Mouse (Mus musculus) neural tube, embryonic 12.5 days (tissue): ENCODE measurements around the gene Serinc3. TPM values are rescaled to one million over a fixed set of nuclear protein-coding genes. Genes with fewer than 3 reads are reported as not detected.
A peak's percentile ranks its signal among the peaks of the same experiment; 100 is the strongest.

Source experiments
- ATAC-seq: fragments of 200-750 bp; cut with Nextera tagmentation; 2 replicates; pipeline ENCODE4 v1.8.0; 2017; ENCODE audit warnings: low read depth, mild to moderate bottlenecking, moderate TSS enrichment, moderate library complexity; ENCODE audit not compliant: low FRiP score
- H3K27ac ChIP-seq: fragments of 300-500 bp; sonication (generic); 2 replicates; pipeline ENCODE4 v1.5.1; 2016
- H3K27me3 ChIP-seq: fragments of 300-500 bp; sonication (generic); replicated peaks from 2 replicates; pipeline ENCODE4 v1.6.1; 2016; ENCODE audit warnings: mild to moderate bottlenecking
- H3K36me3 ChIP-seq: fragments of 300-500 bp; sonication (generic); 2 replicates; pipeline ENCODE4 v1.6.1; 2016; ENCODE audit warnings: mild to moderate bottlenecking
- H3K4me1 ChIP-seq: fragments of 300-500 bp; sonication (generic); 2 replicates; pipeline ENCODE4 v1.6.1; 2016
- H3K4me2 ChIP-seq: fragments of 300-500 bp; sonication (generic); replicated peaks from 2 replicates; pipeline ENCODE4 v1.6.1; 2016; ENCODE audit warnings: mild to moderate bottlenecking
- H3K4me3 ChIP-seq: fragments of 300-500 bp; sonication (generic); 2 replicates; pipeline ENCODE4 v1.5.1; 2016
- H3K9ac ChIP-seq: fragments of 300-500 bp; sonication (generic); 2 replicates; pipeline ENCODE4 v1.6.1; 2016; ENCODE audit warnings: mild to moderate bottlenecking
- H3K9me3 ChIP-seq: fragments of 300-500 bp; sonication (generic); 2 replicates; pipeline ENCODE4 v1.6.1; 2016; ENCODE audit warnings: mild to moderate bottlenecking
- WGBS: fragments of 180-500 bp; shearing (Covaris S2); methylation state at CpG from one replicate; pipeline ENCODE4 v1.1.7; 2016; 5-methylcytosine and 5-hydroxymethylcytosine counted together
- polyA plus RNA-seq: library from polyadenylated mRNA; unstranded; fragments of >200 nt; fragmentation: Nextera tagmentation; extraction: Ambion mirVana; gene quantifications from 2 replicates; pipeline ENCODE4 v1.2.1, GENCODE M21; 2016

The Serinc3 gene
- polyA plus RNA-seq, 1 experiment from 2014 or later: 41.2 TPM

DNA sequence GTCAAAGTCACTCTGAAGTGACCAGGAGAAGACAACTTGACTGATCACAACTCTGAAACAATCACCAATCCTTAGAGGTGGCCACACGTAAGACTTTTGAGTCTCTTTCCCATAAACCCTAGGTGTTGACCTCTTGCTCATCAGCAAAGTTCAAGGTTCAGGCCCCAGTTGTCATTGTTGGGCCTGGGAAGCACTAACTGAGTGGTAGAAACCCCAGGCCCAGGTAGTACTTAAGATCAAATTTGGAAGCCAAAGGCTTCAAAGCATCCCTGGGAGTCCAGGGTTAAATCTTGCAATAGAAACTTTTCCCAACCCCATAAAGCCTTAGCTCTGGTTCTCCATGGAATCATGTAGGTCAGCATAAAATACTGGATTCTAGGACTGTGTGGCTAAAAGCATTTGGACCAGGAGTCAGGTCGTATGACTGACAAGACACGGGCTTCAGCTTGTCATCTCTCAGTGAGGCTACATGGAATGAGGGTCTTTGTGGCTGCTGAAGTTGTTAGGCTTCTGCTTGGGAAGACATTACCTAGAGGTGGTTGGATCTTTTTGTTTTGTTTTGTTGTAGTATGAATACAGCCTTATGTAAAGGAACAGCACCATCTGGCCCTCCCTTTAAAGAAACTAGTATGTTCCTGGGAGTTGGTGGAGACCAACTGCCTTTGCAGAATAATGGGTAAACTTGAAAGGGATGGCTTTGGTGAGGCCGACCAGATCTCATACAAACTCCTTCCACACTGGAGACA, 28.9 kb downstream of the Serinc3 start:
- Histone ChIP-seq H3K4me1 (no peaks in the 10 kb centered on the region), H3K27ac (no peak overlapping the region), H3K36me3 (peaks cover 86% of the 10 kb centered on the region), H3K9ac (no peak overlapping the region), H3K4me3 (no peak overlapping the region), H3K9me3 (no peaks in the 10 kb centered on the region), H3K27me3 (no peaks in the 10 kb centered on the region), H3K4me2 (no peak overlapping the region)
- no peak for ATAC-seq
- whole genome bisulfite sequencing: 91% methylated on average over 4 of the region's 4 CpGs

DNA sequence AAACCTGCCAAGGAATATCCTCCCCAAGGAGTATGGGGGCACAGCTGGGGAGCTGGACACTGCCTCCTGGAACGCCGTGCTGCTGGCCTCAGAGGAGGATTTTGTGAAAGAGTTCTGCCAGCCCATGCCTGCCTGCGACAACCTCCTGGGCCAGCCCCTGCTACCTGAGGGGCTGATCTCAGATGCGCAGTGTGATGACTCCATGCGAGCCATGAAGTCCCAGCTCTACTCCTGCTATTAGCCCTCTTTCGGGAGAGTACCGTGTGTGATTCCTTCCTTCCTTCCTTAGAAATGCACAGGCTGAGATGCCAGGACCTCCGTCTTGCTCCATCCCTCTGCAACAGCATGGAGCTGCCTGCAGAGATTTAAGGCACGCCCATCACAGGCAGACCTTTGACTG, 29.5 kb downstream of the Serinc3 start:
- Histone ChIP-seq H3K4me2 (no peak overlapping the region), H3K36me3 (peaks cover 79% of the 10 kb centered on the region), H3K27ac (no peak overlapping the region), H3K4me3 (no peak overlapping the region), H3K27me3 (no peaks in the 10 kb centered on the region), H3K9me3 (no peaks in the 10 kb centered on the region), H3K9ac (no peak overlapping the region), H3K4me1 (no peaks in the 10 kb centered on the region)
- WGBS: 89% methylated on average over 9 of the region's 9 CpGs
- ATAC-seq: no peak

DNA sequence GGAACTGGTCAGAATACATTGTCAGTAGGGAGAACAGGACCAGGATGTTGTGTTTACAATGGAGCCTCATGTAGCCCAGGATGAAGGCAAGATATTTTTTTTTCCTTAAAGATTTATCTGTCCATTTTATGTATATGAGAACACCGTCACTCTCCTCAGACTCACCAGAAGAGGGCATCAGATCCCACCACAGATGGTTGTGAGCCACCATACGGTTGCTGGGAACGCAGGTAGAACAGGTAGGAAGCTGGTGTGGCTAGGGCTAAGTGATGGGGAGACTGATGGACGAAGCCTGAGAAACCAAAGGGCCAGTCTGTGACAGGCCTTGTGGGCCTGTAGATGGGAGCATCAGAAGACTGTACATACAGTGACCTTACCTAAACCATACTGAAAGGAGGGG, 30.9 kb downstream of the Serinc3 start:
- H3K4me2 ChIP-seq: no peak overlapping the region
- H3K36me3 ChIP-seq: peaks cover 75% of the 10 kb centered on the region
- H3K4me1 ChIP-seq: no peaks in the 10 kb centered on the region
- H3K27me3 ChIP-seq: no peaks in the 10 kb centered on the region
- H3K9me3 ChIP-seq: no peaks in the 10 kb centered on the region
- no peak overlapping the region for H3K27ac ChIP-seq
- no peak overlapping the region for H3K9ac ChIP-seq
- no peak overlapping the region for H3K4me3 ChIP-seq
- 92% methylated on average over 4 of the region's 4 CpGs for WGBS
- no peak for ATAC-seq

DNA sequence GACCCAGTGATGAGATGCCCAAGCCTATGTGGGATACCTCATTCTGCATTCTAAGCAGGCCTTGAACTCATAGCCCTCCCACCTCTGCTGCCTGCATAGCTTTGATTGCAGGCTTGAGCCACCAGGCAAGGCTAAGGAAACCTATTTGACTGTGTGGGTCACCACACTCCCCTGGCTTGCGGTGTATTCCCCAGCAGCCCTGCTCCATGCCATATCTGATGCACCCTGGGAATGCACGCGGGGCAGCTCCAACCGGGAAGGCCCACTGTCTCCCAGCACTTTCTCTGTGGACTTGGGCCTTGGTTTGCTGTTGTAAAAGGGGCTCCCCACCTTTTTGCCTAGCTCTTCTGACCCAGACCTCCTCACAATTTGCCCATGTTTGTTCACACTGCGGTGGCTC, 31.7 kb downstream of the Serinc3 start:
- Histone ChIP-seq H3K27ac (no peak overlapping the region), H3K27me3 (no peaks in the 10 kb centered on the region), H3K4me2 (no peak overlapping the region), H3K36me3 (peaks cover 68% of the 10 kb centered on the region), H3K4me1 (no peaks in the 10 kb centered on the region), H3K9me3 (no peaks in the 10 kb centered on the region), H3K9ac (no peak overlapping the region), H3K4me3 (no peak overlapping the region)
- ATAC-seq: no peak
- 96% methylated on average over 5 of the region's 5 CpGs for WGBS

DNA sequence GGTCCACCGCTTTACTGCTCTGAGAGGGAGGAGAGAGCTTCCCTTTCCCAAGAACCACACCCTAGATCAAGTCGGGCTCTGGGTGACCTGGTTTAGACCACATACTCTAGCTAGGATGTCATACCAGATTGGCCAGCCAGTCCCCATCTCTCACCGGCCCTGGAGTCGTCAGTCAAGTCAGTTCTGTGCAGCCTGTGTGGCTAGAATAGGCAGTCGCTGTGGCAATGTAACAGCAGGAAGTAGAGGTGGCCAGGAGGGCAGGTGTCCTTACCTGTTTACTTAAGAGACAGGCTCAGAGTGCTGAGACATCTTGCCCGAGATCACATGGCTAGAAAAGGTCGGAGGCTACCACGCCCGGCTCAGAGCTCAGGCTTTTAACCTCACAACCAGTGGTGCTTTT, 33.8 kb downstream of the Serinc3 start:
- H3K9me3 ChIP-seq: no peaks in the 10 kb centered on the region
- no peaks in the 10 kb centered on the region for H3K4me1 ChIP-seq
- H3K4me3 ChIP-seq: no peak overlapping the region
- H3K9ac ChIP-seq: no peak overlapping the region
- peaks cover 55% of the 10 kb centered on the region for H3K36me3 ChIP-seq
- ATAC-seq: no peak
- no peak overlapping the region for H3K4me2 ChIP-seq
- no peak overlapping the region for H3K27ac ChIP-seq
- no peaks in the 10 kb centered on the region for H3K27me3 ChIP-seq
- 85% methylated on average over 9 of the region's 9 CpGs for WGBS

DNA sequence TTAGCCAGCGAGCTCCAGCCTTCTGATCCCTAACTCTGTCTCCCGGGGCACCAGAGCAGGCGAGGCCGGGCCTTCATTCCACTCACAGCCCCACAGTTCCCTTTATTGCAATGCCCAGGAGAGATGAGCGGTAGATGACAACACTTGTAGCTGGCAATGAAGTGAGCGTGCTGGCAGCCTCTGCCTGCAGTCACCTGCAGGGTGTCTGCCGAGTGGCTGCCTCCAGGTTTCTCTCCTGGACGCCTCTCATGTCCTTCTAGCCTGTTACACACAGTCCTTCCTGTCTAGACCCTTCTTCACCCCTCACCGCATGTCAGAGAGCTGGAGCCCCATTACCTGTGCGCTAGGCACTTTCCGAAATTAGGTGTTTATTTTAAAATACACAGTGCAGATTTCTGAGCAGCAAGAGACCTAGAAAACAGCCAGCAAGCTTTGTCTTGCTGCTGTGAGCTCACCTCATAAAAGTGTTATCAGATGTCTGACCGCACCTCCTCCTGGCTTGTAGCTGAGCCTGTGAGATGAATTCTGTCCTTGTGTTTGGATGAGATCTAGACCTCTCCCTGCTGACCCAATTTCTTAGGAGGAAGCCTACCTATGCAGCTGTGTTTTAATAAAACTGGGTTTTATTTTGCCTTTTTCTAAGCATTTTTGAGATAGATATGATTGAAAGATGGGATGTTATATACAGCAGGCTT, 35.5 kb downstream of the Serinc3 start:
- Histone ChIP-seq H3K9me3 (no peaks in the 10 kb centered on the region), H3K27me3 (no peaks in the 10 kb centered on the region), H3K36me3 (peaks cover 38% of the 10 kb centered on the region), H3K27ac (no peak overlapping the region), H3K9ac (no peak overlapping the region), H3K4me1 (no peaks in the 10 kb centered on the region), H3K4me2 (no peak overlapping the region), H3K4me3 (no peak overlapping the region)
- no peak for ATAC-seq
- 86% methylated on average over 12 of the region's 12 CpGs for WGBS

DNA sequence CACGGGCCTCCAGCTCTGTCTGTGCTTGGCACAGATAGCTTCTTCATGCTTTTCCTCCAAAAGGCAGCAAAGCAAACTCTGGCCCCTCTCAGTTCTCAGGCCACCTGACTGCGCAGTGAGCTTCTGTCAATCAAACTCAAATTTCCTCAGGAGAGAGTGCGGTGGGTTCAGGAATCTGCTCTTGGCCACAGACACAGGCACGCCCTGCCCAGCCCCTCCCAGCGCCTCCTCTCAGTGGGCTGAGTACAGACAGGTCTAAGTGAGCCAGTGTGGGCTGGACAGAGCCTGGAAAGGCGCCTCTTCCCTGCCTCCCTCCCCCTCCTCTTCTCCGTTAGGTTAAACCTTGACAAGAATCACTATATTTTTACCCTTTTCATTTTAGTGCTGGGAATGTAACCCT, 36.9 kb downstream of the Serinc3 start:
- Histone ChIP-seq H3K36me3 (peaks cover 25% of the 10 kb centered on the region), H3K9me3 (no peaks in the 10 kb centered on the region), H3K27me3 (no peaks in the 10 kb centered on the region), H3K4me3 (no peak overlapping the region), H3K4me1 (peaks cover 6% of the 10 kb centered on the region), H3K27ac (no peak overlapping the region), H3K4me2 (no peak overlapping the region), H3K9ac (no peak overlapping the region)
- WGBS: 95% methylated on average over 7 of the region's 7 CpGs
- no peak for ATAC-seq

DNA sequence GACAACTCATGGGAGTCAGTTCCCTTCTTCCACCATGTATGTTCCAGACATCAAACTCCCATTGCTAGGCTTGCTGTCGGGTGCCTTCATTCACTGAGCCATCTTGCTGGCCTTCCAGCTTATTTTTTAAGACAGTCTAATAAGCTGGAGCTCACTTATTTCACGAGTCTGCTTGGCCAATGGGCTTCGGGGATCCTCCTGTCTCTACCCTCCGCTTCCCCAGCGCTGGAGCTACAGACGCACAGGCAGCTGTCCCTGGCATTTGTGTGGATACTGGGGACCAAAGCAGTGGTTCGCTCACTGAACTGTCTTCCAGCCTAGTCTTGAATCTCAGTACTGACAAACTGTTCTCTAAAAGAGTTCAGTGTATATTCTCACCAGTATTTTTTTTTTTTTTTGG, 38.8 kb downstream of the Serinc3 start:
- H3K27me3 ChIP-seq: no peaks in the 10 kb centered on the region
- no peaks in the 10 kb centered on the region for H3K9me3 ChIP-seq
- peaks cover 11% of the 10 kb centered on the region for H3K4me1 ChIP-seq
- H3K27ac ChIP-seq: no peak overlapping the region
- ATAC-seq: no peak
- no peak overlapping the region for H3K9ac ChIP-seq
- peaks cover 12% of the 10 kb centered on the region; the same call in 1 of the 2 replicates for H3K36me3 ChIP-seq
- WGBS: 90% methylated on average over 7 of the region's 7 CpGs
- no peak overlapping the region for H3K4me2 ChIP-seq
- no peak overlapping the region for H3K4me3 ChIP-seq

DNA sequence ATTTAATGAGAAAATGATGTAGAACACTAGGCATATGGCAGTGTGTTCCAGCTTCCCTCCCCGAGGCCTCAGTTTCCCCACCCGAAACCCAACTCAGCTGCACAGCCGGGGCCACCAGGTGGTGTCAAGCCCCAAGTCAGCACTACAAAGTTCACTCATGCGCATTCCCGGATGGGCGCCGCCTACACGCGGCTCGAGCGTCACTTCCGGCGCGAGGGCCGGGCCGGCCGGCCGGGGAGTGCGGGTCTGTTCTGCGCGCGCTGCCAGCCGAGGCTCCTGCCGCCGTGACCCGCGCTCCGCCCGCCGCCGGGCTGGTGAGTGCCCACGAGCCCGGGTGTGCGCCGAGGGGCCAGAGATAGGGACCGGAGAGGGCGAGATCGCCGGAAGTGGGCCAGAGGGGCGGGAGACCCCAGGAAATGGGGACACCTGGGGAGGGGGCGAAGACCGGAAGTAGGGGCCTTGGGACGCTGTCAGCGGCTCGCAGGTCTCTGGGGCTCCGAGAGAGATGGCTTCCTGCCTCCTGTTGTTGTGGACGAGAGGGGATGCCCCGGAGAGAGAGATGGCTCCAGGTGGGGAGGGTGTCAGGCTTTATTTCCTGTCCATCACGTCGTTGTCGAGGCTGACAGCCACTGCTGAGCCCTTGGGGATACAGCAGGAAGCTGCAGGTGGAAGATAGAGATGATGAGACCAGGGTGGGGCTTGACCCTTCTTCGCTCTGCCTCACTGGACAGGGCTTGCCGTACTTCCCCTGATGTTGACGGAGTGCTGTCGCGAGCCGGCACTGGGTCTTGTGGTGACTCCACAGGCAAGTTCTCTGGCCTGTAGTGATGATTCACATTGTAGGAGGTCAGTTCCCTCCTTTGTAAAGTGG, 42.6 kb downstream of the Serinc3 start, which contains the start of gene Ttpal:
Ttpal (plus strand) TSS at position 214 of the 871 bp plus-strand sequence.
- Histone ChIP-seq H3K27me3 (no peaks in the 10 kb centered on the region), H3K4me2 (peak within 1 kb of the TSS; percentile 97), H3K9ac (peak within 1 kb of the TSS; percentile 90), H3K36me3 (no peaks in the 10 kb centered on the region; the same call in 1 of the 2 replicates), H3K27ac (peak within 1 kb of the TSS; percentile 59; the same call in 1 of the 2 replicates), H3K4me1 (peaks cover 11% of the 10 kb centered on the region), H3K4me3 (peak within 1 kb of the TSS; percentile 88), H3K9me3 (no peaks in the 10 kb centered on the region)
- 2% methylated on average over 57 of the region's 57 CpGs for WGBS
- peak; percentile 93 for ATAC-seq

DNA sequence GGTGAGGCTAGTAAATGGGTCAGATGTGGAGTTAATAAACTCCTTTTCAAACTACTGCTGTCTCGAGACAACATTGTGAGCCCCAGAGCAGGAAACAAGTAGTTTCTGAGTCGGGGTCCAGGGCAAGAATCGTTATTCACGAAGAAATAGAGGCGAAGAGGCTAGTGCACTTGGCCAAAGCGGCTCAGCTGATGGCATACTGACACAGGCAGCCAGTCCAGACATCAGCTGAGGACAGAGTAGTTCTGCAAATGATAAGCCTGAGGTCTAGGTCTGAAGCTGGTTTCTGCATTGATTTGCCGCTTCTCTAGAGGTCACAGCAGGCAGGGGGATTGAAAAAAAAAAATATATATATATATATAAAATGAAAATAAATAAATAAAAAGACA, 43.2 kb downstream of the Serinc3 start:
- Histone ChIP-seq H3K27me3 (no peaks in the 10 kb centered on the region), H3K36me3 (no peaks in the 10 kb centered on the region), H3K9ac (no peak overlapping the region), H3K27ac (no peak overlapping the region), H3K9me3 (no peaks in the 10 kb centered on the region), H3K4me3 (no peak overlapping the region), H3K4me2 (peak overlapping the region; percentile 97), H3K4me1 (peaks cover 11% of the 10 kb centered on the region)
- ATAC-seq: no peak
- WGBS: 84% methylated on average over 7 of the region's 7 CpGs

DNA sequence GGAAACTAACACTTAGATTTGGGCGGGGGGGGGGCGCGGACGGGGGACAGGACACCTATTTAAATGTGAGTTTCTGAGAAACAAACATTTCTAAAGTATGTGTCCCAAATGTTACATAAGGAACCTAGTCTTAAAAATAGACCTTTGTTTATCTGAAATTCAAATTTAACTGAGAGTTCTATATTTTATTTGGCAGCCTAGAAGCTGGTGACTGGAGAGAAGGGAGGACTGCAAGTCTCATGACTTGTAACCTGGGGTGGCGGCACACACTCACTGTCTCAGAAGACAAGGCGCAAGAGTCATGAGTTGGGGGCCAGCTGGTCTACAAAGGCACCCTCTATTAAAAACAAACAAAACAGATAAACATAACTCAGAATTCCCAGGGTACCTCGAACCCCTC, 43.9 kb downstream of the Serinc3 start:
- Histone ChIP-seq H3K4me3 (no peak overlapping the region), H3K27ac (no peak overlapping the region), H3K9ac (no peak overlapping the region), H3K36me3 (no peaks in the 10 kb centered on the region), H3K4me1 (peaks cover 11% of the 10 kb centered on the region), H3K9me3 (no peaks in the 10 kb centered on the region), H3K4me2 (no peak overlapping the region), H3K27me3 (no peaks in the 10 kb centered on the region)
- WGBS: 92% methylated on average over 7 of the region's 7 CpGs
- ATAC-seq: no peak

DNA sequence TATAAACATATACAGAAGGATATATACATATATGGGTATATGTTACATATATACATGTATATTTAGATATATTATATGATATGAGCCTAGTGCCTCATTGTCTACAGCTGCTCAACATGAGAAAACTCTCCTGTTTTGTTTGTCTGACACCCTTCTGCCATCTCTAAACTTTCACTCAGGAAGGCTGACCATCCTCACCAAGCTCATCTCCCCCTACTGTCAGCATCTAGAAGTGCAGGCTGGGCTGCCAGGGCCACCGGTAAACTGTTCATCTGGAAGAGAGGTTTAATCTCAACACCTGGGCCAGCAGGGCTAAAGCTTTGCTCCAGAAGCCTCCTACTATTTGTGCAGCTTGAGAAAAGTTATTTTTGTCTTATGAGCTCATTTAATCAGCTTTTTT, 45.7 kb downstream of the Serinc3 start:
- Histone ChIP-seq H3K27me3 (no peaks in the 10 kb centered on the region), H3K4me2 (no peak overlapping the region), H3K27ac (no peak overlapping the region), H3K9me3 (no peaks in the 10 kb centered on the region), H3K4me1 (peaks cover 11% of the 10 kb centered on the region), H3K4me3 (no peak overlapping the region), H3K36me3 (no peaks in the 10 kb centered on the region), H3K9ac (no peak overlapping the region)
- ATAC-seq: no peak
- WGBS: 0% methylated on average over 1 of the region's 1 CpGs
